Mouse (Mus musculus) limb, embryonic 14.5 days (tissue): Measurements from ENCODE around the gene Glycam1. TPM values are rescaled to one million over a fixed set of nuclear protein-coding genes. Genes with fewer than 3 reads are reported as not detected.
"Not testable (repeated sequence)": the region's sequence is repeated elsewhere in the genome, so short reads cannot be mapped to it uniquely, and the experiment has no call there.

ENCODE experiments used
- ATAC-seq: fragments of 200-750 bp; cut with Nextera tagmentation; 2 replicates; pipeline ENCODE4 v1.8.0; 2017; ENCODE audit warnings: low read depth, moderate number of reproducible peaks, moderate TSS enrichment; ENCODE audit not compliant: low FRiP score
- DNase-seq: peaks from one replicate; pipeline ENCODE4 v3.0.0-alpha.2; 2015; ENCODE audit warnings: low spot score
- H3K27ac ChIP-seq: fragments of 300-500 bp; sonication (generic); replicated peaks from 2 replicates; pipeline ENCODE4 v1.5.1; 2014; ENCODE audit warnings: low read depth, mild to moderate bottlenecking, low read length, moderate library complexity, mixed read lengths
- H3K27me3 ChIP-seq: fragments of 300-500 bp; sonication (generic); 2 replicates; pipeline ENCODE4 v1.6.1; 2014; ENCODE audit warnings: low read length, mixed read lengths; ENCODE audit not compliant: control insufficient read depth, insufficient read depth
- H3K36me3 ChIP-seq: fragments of 300-500 bp; sonication (generic); 2 replicates; pipeline ENCODE4 v1.6.1; 2014; ENCODE audit warnings: mild to moderate bottlenecking, low read length, moderate library complexity, mixed read lengths; ENCODE audit not compliant: control insufficient read depth, insufficient read depth
- H3K4me1 ChIP-seq: fragments of 300-500 bp; sonication (generic); 2 replicates; pipeline ENCODE4 v1.6.1; 2014; ENCODE audit warnings: antibody characterized with exemption, low read length, mixed read lengths; ENCODE audit not compliant: control insufficient read depth, insufficient read depth
- H3K4me2 ChIP-seq: fragments of 300-500 bp; sonication (generic); replicated peaks from 2 replicates; pipeline ENCODE4 v1.6.1; 2014; ENCODE audit warnings: low read depth, mild to moderate bottlenecking, low read length, moderate library complexity; ENCODE audit not compliant: severe bottlenecking
- H3K4me3 ChIP-seq: fragments of 300-500 bp; sonication (generic); replicated peaks from 2 replicates; pipeline ENCODE4 v1.5.1; 2014; ENCODE audit warnings: low read length
- H3K9ac ChIP-seq: fragments of 300-500 bp; sonication (generic); 2 replicates; pipeline ENCODE4 v1.6.1; 2014; ENCODE audit warnings: mild to moderate bottlenecking, low read depth, low read length, moderate library complexity; ENCODE audit not compliant: severe bottlenecking
- H3K9me3 ChIP-seq: fragments of 300-500 bp; sonication (generic); 2 replicates; pipeline ENCODE4 v1.6.1; 2016; ENCODE audit warnings: low read length; ENCODE audit not compliant: control insufficient read depth
- POLR2A ChIP-seq: fragments of 200-500 bp; IDR thresholded peaks from 2 replicates; pipeline ENCODE4 v1.8.0; 2012; ENCODE audit warnings: inconsistent platforms, mild to moderate bottlenecking, moderate library complexity, borderline replicate concordance; ENCODE audit not compliant: insufficient read depth, insufficient read length; ENCODE audit errors: extremely low read depth
- WGBS: fragments of 180-500 bp; shearing (Covaris S2); extraction: QIAGEN DNeasy Blood & Tissue Kit; methylation state at CpG from one replicate; pipeline ENCODE4 v1.1.7; 2014; 5-methylcytosine and 5-hydroxymethylcytosine counted together
- polyA plus RNA-seq, 2 experiments: library from polyadenylated mRNA; depleted of rRNA in 1 of 2; stranded (reverse) in 1 of 2; unstranded in 1 of 2; fragments of >200 nt; fragmentation: Nextera tagmentation in 1 of 2; extraction: Ambion mirVana in 1 of 2; gene quantifications; 2 replicates each; pipeline versions ENCODE4 v1.2.1 to v1.2.3; 2012 to 2014

The Glycam1 gene
- polyA plus RNA-seq (2012; rRNA removed), result not detected in 2 replicates
- polyA plus RNA-seq (2014; fragmentation: Nextera tagmentation; extraction: Ambion mirVana), result not detected in 2 replicates

DNA sequence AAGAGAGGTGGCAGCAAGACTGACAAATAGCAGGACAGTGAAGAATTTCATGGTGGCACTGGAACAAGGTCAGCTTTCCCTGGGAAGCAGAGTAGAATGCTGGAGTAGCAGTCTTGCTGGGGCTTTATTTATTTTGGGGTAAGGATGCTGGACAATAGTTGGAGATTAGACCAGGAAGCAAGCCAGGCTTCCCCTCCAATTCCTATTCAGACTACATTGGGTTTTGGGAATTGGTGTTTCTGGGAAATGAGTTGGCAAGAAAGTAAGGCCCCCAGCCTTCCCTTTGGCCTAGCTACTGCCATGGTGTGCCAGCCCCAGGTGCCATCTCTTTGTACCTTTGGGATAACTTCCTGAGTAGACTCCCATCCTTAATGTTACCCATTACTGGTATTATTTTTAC, at the start of gene Glycam1:
Gene Glycam1 (minus strand): TSS at position 101 of the 400 bp plus-strand sequence.
- H3K36me3 ChIP-seq, result no peaks in the 10 kb centered on the region
- H3K9ac ChIP-seq, result no peak within 1 kb of the TSS
- no peak for TF ChIP-seq POLR2A
- no peaks in the 10 kb centered on the region for H3K27me3 ChIP-seq
- H3K27ac ChIP-seq, result no peak within 1 kb of the TSS
- no peaks in the 10 kb centered on the region for H3K9me3 ChIP-seq
- H3K4me3 ChIP-seq, result no peak within 1 kb of the TSS
- no peak within 1 kb of the TSS for H3K4me2 ChIP-seq
- ATAC-seq (no peak), DNase-seq (no peak)
- no peaks in the 10 kb centered on the region for H3K4me1 ChIP-seq

DNA sequence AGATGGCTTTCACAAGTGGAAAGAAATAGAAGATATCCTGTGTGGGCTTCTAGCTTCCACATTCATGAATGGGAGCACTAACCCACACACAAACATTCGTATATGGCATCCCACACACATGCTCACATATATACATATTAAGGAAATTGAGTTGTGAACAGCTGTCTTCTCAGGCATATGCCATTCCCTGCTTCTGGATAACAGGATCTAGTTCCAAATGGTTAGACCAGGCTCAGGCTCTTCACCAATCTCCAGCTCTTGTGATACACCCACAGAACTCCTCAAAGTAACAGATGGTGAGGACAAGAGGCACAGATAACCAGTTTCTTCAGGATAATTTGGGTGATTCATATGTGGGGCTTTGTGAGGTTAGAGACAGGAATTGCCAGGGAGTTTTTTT, 39.6 kb upstream of the Glycam1 start:
- no peak overlapping the region for H3K4me3 ChIP-seq
- H3K4me2 ChIP-seq, result no peak overlapping the region
- H3K27ac ChIP-seq, result no peak overlapping the region
- DNase-seq, result no peak
- H3K9me3 ChIP-seq, result no peaks in the 10 kb centered on the region
- WGBS, result 61% methylated on average over 1 of the region's 1 CpGs
- no peaks in the 10 kb centered on the region for H3K4me1 ChIP-seq
- no peaks in the 10 kb centered on the region for H3K36me3 ChIP-seq
- no peak overlapping the region for H3K9ac ChIP-seq
- no peaks in the 10 kb centered on the region for H3K27me3 ChIP-seq
- TF ChIP-seq POLR2A, result no peak
- no peak for ATAC-seq

DNA sequence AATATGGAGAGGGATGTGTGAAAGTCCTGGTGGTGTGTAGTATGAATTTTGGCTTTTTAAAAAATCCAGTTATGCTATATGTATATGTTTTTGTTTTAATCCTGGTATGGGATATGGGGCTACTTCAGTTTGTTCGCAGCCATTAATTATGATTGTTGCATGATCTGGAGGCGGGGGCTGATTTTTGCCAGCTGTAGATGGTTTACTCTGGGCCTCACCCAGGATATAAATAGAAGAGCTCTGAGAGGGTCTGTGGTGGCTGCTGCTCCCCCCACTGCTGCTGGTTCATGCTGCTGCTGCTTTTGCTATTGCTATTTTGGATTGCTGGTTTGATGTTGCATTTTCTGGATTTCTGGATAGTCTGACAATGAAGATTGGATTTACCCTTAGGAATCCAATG, 25.9 kb upstream of the Glycam1 start:
- H3K36me3 ChIP-seq, result no peaks in the 10 kb centered on the region

DNA sequence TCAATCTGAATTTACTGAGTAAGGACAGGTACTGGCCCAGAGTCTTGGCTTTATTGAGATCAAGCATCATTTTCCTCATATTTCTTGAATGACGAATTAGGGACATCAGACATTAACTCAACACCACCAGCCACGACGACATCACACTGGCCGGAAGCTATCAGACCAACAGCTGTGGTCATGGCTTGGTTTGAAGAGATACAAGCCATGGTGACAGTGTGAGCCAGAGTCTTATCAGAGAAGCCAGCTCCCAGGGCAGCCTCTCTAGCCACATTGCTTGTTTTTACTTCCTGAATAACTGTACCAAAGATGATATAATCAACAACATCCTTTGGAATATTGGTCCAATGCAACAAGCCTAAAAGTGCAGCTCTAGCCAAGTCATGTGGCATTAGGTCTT, 22.9 kb upstream of the Glycam1 start:
- not testable (repeated sequence) for H3K4me1 ChIP-seq, H3K27ac ChIP-seq, H3K4me3 ChIP-seq, DNase-seq, H3K27me3 ChIP-seq, ATAC-seq, H3K9me3 ChIP-seq, H3K9ac ChIP-seq, H3K4me2 ChIP-seq, H3K36me3 ChIP-seq
- WGBS, result 84% methylated on average over 4 of the region's 4 CpGs

More for the DNA sequence above, 25.9 kb upstream of the Glycam1 start:
- H3K4me2 ChIP-seq, result no peak overlapping the region
- ATAC-seq (no peak), DNase-seq (no peak)
- no peaks in the 10 kb centered on the region for H3K4me1 ChIP-seq
- no peak overlapping the region for H3K4me3 ChIP-seq
- no peaks in the 10 kb centered on the region for H3K9me3 ChIP-seq
- H3K9ac ChIP-seq, result no peak overlapping the region
- H3K27me3 ChIP-seq, result no peaks in the 10 kb centered on the region
- H3K27ac ChIP-seq, result no peak overlapping the region
- no peak for TF ChIP-seq POLR2A
- 74% methylated on average over 2 of the region's 2 CpGs for WGBS

DNA sequence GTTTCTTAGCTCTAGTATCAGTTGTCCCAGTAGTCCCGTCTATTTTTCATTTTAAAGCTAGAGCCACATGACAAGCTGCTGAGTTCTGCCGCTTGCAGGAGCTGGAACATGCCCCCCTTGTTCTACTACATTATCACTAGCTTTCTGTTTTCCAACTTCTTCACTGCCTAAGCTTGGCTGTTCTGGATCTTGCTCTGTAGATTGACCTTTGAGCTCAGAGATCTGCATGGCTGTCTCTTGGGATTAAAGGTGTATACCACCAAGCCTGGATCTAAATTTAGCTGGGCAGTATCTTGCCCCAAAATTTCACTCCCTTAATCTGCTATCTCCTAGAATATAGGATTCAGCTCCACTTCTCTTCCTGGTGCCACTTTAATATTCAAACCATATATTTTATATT, 21.0 kb upstream of the Glycam1 start:
- WGBS, result 85% methylated on average over 2 of the region's 2 CpGs
- Histone ChIP-seq H3K4me3 (no peak overlapping the region), H3K4me1 (no peaks in the 10 kb centered on the region), H3K36me3 (no peaks in the 10 kb centered on the region), H3K9ac (no peak overlapping the region), H3K27me3 (no peaks in the 10 kb centered on the region), H3K27ac (no peak overlapping the region), H3K4me2 (no peak overlapping the region), H3K9me3 (no peaks in the 10 kb centered on the region)
- no peak for ATAC-seq
- no peak for DNase-seq
- TF ChIP-seq POLR2A, result no peak

DNA sequence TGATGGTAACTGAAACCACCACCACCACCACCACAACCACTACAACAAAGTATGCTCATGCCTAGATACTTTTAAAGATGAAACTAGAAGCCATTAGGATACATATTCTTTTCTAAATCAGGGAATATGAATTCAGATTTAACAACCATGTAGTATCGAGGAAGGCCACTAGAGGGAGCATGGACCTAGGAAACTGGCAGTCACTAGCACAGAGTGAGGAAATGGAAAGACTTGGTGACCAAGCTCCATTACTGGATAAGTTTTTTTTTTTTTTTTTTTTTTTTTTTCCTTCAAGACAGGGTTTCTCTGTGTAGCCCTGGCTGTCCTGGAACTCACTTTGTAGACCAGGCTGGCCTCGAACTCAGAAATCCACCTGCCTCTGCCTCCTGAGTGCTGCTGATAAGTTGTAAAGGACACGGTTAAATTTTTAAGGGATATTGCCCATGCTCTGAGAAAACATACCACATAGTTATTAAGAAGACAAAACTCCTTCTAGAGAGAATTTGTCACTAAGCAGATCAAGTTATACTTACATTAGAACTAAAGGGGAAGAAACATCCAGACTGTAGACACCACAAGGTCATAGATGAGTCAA, 12.7 kb downstream of the Glycam1 start:
- Histone ChIP-seq H3K36me3 (no peaks in the 10 kb centered on the region), H3K27me3 (no peaks in the 10 kb centered on the region), H3K4me1 (no peaks in the 10 kb centered on the region), H3K4me2 (no peak overlapping the region), H3K9me3 (no peaks in the 10 kb centered on the region), H3K4me3 (no peak overlapping the region), H3K9ac (no peak overlapping the region), H3K27ac (no peak overlapping the region)
- WGBS, result 43% methylated on average over 3 of the region's 3 CpGs
- peak; percentile 81 for DNase-seq
- peak; percentile 30; the same call in 1 of the 2 replicates for ATAC-seq
- TF ChIP-seq POLR2A, result no peak
